Mouse (Mus musculus) frontal cortex, postnatal 10 days (tissue): ENCODE measurements around the gene Krt12.
A peak's percentile ranks its signal among the peaks of the same experiment; 100 is the strongest.

ENCODE experiments used
- DNase-seq, 2 experiments: peaks; one replicate each; pipeline ENCODE4 v3.0.0; 2022; ENCODE audit warnings: low spot score in 2 of 2, mixed read lengths in 1 of 2

Krt12 gene

DNA sequence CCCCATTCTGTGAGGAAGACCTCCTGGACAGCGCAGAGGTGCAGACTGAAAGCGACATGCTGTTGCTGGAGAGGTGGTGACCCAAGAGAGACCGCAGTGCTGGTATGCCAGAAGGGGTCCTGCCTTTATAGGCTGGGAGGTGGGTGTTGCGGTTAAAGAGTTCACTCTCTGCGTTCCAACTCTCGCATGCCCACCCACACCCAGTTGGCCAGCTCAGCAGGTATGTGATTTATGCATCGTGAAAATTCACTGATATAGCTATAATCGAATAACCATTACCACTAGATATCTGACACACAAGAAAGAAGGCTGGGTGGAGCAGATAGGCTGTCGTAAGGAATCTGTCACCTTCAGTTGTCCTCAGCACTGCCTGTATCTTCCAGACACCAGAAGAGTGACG, at the start of gene Krt12:
Gene Krt12 (minus strand): TSS at position 101 of the 400 bp plus-strand sequence.
- no peak for DNase-seq

DNA sequence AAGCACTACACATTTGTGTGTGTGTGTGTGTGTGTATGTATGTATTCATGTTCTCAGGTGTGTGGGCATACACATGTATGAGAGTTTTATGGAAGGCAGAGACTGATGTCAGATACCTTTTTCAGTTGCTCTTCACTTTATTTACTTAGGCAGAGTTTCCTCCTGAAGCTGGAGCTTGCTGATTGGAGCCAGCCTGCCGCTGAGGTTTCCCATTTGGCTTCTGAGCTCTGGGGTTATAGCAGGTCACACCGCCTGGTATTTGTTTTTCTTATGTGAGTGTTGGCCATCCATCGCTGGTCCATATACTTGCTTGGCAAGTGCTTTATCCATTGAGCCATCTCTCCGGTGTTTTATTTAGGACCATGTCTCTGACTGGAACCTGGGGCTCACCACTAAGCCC, 47.2 kb upstream of the Krt12 start:
- no peak for DNase-seq

DNA sequence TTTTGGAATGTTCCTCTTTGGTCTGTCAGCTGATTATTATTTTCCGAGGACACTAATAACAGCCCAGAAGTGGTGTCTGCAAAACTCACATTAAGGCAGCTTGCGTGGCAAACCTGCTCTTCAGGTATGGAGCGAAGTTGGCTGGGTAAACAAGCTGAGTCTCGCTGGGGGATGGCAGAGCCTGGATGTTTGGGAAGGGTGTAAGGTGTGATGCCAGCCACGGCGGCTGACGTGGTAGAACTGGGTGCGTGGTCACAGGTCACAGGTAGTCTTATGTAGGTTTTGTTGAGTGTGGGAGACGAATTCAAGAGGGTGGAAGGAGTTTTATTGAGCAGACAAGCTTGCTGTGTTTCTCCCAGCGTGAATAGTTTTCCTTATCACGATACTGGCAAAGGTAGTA, 46.5 kb upstream of the Krt12 start:
- DNase-seq: no peak

DNA sequence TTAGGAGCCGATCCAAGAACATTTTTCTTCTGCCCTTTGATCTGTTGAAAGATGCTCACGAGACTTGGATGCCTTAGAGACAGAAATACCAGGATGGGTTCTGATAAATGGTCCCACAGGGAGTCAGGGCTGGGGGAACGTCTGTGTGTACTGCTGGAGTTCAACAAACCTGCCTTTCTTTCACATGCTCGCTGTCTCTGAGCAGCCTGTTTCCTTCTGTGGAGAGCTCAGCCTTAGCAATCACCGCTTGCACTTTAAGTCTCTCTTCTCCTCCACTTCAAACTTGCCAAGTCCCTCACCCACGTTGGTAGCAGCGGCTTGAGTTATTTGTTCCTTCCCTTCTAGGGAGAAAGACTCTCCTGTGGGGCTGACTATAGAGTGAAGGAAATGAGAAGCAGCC, 44.3 kb upstream of the Krt12 start:
- no peak for DNase-seq

DNA sequence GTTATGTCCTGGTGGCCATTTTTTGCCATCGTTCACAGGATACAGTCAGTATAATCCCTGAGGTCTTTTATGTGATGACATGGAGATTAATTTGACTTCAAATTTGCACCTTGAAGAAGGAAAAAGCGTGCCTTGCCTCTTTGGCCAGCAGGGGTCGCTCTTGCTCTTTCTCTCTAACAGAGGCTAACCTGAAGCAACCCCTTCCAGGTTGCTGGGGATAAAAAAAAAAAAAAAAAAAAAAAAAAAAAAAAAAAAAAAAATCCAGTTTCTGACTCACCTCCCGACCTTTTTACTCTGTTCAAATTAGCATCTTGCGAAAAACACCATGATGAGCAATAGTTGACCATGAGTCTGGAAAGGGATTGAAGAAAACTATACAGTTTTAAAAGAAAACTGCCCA, 42.8 kb upstream of the Krt12 start:
- peak; percentile 55 to 78 for DNase-seq

DNA sequence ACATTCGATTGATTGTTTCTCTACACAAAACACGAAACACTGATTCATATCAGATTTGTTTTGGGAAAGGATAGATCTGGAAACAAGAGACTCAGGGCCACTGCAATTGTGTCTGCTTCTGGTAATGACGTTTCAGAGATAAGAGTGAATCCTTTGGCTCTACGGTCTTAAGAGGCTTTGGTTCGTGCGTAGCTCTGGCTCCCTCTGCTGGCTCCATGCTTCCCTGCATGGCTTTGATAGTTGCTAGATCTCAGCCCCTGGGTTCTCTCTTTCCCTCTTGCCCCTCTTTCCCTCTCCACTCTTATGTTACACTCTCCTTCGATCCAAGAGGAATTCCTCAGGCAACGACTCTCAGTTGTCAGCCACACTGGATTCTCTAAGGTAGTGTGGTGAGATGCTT, 41.1 kb upstream of the Krt12 start:
- peak in 1 of 2 experiments; percentile 65 for DNase-seq

DNA sequence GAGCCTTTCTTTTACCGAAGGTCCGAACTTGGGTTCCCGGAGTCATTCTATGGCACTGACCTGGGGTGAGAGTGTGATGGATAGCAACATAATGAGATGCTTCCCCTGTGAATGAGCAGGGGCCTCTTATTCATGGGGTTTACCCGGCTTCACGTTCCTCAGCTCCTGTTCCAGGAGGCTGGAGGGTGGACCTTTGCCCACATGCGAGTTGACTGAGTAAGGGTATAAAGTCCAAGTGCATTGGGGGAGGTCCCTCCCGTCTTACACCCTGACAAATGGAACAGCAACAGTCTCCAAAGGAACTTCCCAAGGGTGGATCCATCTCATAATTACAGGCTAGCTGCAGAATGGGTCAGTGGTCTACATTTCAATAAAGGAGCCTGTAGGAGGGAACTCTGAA, 39.7 kb upstream of the Krt12 start:
- DNase-seq: no peak

DNA sequence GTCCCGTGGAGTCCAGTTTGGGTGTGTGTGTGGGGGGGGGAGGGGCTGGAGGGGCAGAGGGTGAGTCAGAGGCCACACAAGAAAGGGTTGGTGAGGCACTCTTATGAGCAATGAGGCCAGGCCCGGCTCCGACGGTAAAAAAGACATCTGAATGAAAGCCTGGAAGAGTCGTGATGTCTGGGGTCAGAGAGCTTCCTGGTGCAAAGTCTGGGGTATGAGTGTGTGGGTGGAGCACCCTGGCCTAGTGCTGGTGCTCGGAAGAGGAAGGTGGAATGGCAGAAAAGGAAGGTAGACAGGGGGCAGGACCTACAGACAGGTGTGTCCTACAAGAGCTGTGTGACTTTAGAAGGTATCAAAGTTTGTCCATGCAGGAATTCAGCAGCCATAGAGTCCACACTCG, 36.8 kb upstream of the Krt12 start:
- DNase-seq: no peak

DNA sequence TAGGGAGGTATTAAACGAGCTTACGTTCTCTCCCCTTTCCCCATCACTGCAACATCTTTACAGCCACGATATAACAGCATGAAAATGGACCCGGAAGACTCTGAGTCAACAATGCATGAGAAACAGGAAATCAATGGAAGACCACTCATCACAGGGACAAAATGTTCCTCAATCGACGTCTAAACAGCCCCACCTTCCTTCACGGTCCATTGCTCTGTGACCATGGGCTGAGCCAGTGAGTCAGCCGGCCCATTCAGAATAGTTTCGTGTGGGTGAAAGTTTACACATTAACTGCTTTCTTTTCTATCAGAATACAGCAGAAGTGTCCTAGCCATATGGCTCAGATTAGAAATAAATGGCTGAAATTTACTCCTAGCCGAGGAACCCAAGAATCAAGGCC, 32.7 kb upstream of the Krt12 start:
- DNase-seq: no peak

DNA sequence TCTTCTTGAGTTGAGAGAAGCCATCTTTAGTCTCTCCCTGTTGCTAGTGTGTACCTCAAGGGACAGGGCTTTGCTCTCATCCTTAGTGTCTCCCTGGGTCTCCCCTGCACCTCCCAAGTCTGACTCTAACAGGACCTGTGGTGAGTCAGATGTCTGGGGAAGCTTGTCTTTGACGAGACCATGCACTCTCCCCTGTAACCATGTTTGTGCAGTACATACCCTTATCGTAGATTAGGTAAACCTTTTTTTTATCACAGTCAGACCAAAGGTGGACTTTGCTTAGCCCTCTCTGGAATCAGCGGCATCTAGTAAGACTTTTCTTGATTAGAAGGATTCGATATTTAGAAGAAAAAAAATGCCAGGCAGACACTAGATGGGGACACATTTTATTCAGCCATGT, 32.0 kb upstream of the Krt12 start:
- no peak for DNase-seq

DNA sequence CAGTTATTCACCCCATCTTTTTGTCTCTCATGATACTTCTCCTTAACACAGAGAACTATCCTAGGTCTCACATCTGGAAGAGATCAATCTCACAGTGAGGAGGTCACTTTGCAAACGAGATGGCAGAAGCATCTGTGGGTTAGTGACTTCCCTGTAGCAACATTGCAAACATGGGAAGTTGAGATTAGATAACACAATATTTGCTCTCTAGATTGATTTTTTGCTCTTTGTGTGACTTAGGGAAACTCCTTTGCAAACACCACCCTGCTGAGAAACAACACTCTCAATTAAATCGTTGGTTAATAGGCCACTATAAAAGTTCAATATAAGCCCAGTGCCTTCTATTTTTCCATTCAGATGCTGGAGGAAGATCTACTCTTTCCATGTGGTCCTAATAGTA, 26.7 kb upstream of the Krt12 start:
- DNase-seq: no peak

DNA sequence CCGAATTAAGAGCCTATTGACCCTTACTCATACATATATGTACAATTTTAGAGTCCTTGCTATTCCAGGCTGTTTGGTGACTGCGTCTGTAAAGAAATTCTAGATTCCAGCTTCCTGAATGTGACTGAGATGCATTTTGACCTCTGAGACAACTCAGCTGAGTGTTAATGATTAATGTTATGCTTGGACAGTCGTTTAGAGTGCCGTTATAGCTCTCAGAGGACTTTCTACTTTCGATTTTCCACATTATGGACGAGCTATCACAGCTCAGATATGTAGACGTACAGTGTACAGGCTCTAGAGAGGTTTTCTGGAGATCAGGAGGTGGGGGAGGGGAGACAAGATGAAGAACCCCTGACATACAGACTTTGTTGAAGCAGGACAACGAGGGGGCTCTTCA, 19.2 kb upstream of the Krt12 start:
- DNase-seq: no peak

DNA sequence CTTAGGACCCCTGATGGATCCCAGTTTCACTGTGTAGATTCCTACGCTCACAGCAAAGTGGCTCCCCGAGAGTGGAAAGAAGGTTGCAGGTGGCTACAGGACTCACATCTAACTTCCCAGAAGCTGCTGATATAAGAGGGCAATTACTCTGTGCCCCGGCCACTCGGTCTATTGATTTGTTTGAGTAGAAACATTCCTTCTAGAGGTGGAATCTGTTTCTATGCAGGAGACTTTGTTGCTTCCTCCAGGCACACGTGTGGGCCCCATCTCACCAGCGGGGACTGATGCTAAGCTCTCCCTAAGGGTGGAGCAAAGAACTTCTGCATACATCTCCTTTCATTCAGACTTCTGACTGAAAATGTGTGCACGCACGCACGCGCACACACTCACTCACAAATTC, 17.4 kb upstream of the Krt12 start:
- DNase-seq: no peak

DNA sequence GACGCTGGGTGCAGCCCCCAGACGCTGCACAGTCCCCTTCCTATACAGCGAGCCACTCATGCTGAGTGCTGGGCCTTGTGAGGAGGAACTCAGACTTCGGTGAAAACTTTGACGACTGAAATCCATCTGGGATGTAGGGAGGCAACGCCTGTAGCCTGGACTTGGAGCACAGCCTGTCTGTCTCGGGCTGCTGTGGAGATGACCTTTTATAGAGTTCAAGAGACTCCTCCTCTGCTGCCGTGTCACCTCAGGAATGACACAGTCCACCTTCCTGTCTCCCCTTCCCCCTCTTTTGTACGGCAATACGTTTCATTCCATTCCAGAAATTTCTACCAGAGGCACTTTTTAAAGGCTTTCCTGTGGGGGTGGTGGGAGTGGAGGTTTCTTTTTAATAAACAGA, 15.9 kb upstream of the Krt12 start, which contains the start of gene Krt20:
Gene Krt20 (minus strand): TSS at position 179 of the 400 bp plus-strand sequence.
- no peak for DNase-seq

DNA sequence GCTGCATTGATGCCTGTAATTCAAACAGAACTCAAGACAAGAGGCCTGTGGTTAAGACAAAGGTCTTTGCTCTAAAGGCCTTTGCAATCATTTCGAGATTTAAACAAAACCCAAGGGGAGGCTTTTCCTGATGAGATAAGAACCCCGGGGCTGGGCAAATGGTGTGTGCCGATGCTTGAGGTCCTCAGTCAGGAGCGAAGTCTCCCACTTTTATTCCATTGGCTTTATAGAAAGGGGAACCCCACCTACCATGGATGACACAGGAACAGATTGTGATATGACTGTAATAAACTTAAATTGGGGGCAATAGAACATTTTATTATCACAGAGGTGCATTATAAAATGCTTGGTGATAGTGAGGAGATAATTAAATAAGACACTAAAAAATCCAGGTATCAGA, 14.6 kb upstream of the Krt12 start:
- DNase-seq: no peak

DNA sequence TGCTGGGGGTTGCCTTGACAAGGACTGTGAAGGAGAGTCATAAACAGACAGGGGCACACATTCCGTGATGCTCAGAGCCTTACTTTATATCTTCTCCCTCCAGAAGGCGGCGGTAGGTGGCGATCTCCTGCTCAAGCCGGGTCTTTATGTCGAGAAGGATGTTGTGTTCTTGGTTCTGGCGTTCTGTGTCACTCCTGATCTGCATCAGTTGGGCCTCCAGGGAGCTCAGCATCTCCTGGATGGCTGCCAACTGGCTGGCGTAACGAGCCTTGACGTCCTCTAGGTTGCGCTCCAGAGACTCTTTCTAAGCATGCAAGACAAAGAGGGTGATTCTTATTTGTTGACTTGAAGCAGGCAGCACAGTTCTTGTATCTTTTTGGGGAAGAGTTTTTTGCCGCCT, 8.6 kb upstream of the Krt12 start:
- no peak for DNase-seq

DNA sequence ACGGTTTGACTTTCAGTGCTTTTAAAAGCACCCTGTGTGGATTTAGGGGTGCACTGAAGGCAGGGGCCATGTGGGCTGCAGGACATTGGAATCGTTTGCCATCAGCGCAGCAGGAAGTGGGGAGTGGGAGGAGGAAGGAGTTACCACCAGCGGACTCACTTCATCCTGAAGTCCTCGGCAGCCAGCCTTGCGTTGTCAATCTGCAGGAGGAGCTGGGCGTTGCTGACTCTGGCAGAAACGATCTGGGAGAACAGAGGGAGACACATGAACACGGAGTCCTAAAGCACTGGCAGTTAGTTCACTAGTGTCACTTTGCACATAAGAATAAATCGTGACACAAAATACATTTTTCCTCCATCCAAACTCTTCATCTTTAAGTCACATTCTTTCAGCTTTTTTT, 1.5 kb downstream of the Krt12 start:
- no peak for DNase-seq

DNA sequence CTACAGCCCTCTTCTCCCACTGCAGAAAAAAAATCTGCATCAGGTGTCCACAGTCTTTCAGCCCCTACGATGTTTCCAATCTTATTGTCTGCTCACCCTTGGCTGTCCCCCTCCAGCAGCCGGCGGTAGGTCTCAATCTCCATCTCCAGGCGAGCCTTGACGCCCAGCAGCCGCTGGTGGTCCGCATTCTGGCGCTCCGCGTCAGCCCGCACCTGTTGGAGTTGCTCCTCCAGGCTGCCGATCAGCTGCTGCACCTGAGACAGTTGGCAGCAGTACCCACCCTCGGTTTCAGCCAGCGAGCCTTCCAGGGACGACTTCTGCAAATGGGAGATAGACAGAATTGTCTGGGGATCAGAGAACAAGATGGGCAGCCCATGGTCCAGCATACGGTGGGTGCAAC, 4.2 kb downstream of the Krt12 start:
- no peak for DNase-seq

DNA sequence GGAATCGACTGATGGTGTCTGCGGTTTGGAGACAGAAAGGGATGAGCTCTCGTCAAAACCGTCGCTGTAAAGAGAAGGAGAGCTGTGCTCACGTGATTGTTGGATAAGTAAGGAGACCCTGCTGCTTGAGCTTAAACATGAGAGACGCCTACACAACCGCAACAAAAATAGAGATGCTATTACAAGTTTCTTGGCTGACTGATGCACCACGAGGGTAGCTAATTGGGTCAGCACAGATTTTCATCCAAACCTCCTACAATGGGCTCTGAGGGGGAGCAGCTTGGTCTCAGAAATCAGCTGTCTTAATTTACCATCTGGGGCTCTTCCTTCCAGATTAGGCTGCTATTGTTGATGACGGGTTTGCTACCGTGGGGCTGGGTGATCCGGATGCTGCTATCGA, 5.2 kb downstream of the Krt12 start:
- DNase-seq: peak; percentile 27 to 63

DNA sequence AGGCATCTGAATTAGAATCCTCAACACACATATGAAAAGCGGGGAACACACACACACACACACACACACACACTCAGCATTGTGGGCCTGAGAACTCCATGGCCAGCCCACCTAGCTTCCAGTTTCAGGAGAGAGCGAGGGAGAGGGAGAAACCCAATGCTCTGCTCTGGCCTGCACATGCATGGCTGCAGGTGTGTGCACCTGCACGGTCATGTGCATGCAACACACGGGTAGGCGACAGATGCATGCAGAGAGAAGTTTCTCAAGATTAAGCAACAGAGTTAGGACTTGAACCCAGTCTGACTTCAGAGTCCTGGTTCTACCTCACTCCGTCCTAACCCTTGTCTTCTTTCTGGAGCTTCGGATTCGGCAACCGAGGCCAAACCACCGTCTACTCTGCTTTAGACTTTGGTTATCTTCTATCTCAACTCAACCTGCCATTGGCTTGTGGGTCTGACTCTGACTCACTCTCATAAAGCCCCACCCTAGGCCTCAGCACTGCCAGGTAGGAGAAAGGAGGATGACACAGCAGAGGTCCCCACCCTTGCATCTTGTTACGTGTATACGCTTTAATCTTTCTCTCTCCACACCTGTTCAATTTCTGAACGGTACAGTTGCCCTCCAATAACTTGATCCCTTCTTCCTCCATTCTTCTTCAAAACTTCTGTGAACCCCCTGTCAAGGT, 7.5 kb downstream of the Krt12 start:
- DNase-seq: no peak

DNA sequence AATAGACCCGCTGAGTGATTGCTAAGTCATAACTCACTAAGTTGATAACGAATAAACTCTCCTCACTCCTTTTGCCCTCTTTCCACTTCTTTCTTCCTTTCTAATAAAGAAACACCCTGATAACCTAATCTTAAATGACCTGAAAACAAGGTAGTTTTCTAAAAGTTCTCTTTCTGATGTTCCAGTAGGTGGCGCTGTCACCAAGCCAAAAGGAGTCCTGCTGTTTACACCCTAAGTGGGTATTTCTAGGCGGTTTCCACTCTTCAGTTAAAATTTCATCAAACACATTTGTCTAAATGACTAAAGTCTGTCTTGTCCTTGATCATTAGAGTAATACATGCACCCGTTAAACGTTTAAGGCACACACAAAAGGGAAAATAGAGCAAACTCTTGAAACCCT, 8.8 kb downstream of the Krt12 start:
- DNase-seq: no peak

DNA sequence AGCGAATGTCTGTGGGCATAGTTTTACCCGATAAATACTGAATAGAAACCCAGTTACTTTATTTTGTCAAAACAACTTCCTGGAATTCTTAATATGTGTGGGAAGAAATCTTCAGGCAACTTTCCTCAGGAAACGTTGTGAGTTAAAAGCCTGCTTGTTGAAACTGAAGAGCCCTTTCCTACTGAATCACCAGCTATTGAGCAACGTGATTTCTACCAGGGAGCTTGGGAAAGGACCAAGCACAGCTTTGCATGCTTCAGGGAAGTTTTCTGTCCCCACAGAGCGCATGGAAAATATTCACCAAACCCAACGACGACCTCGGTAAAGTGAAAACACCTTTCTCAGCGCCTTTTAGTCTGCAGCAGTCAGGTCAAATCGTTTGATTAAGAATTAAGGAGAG, 15.9 kb downstream of the Krt12 start:
- no peak for DNase-seq

DNA sequence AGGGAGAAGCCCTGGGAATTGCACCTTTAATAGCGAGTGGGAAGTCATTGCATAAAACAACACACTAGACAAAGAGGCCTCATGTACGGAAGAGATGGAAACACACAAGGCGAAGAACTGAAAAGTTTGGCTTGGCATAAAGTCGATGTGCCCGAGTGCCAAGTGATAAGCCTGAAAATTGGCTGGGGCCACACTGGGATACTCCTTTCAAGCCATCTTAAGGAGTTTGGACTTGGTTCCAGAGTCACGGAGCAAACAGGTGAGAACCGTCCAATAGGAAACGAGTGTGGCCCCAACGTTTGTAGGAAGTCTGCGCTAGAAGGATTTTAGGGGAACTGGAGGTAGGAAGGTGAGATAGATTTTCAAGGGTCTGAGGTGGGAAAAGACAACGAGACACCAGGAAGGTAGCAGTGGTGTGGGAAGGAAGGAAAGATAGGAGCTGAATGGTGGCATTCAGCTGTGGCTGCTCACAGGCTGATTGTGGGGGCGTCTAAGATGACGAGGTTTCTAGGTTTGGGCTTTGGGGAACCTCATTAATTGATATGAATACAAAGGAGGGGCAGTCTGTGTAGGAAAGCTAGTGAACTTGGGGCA, 22.0 kb downstream of the Krt12 start:
- DNase-seq: no peak

DNA sequence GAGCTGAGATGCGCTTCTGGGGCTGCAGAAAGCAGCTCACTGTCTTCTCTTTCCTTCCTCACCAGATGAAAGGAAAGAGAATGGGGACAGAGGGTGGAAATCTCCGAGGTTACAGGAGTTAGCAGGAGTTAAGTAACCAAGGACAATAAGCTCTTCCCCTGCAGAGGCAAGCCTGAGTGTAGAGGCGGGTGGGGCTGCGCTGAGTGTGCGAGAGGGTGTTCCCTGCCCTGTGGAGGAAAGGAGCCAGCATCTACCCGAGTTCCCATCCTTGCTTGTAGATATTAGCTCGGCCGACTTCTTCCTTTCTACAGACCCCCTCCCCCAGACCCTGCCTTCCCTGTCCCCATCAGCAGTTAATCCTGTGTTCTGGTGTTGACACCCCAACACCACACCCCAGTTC, 23.2 kb downstream of the Krt12 start:
- DNase-seq: no peak
